Comparison of ENCODE assay signal across 8 mouse cellular contexts in genomic region chr12:83486671-83487461, GRCm38 (mm10). TPM values are rescaled to one million over a fixed set of nuclear protein-coding genes. Genes with fewer than 3 reads are reported as not detected.
DNase-seq lines count a peak whose midpoint lies in the region; ATAC-seq lines count a peak whose summit lies in the region.

No protein-coding gene starts in this region.

- H3K36me3 ChIP-seq in liver, embryonic 11.5 days (ENCODE audit: control insufficient read depth, insufficient read depth, low read length): no peaks in the 10 kb centered on the region
- H3K36me3 ChIP-seq in stomach, embryonic 16.5 days (ENCODE audit: control insufficient read depth, insufficient read depth, low read length): no peaks in the 10 kb centered on the region

- H3K4me3 ChIP-seq in liver, embryonic 11.5 days (ENCODE audit: low read depth, low read length): peak overlapping the region; percentile 90
- H3K4me3 ChIP-seq in stomach, embryonic 16.5 days (replicated peaks; ENCODE audit: low read length): peak overlapping the region; percentile 72

- DNase-seq in urinary bladder, adult 18-20 months (ENCODE audit: low spot score in 2 of 2): peak; percentile 6 to 59
- DNase-seq in urinary bladder, postnatal 10 days (ENCODE audit: low spot score): no peak
- peak; percentile 73 for DNase-seq in embryo, embryonic 9.5 days (ENCODE audit: extremely low spot score)
- peak; percentile 55 to 70 for DNase-seq in heart, adult 18-20 months
- DNase-seq in kidney, adult 11 months: peak; percentile 40
- peak; percentile 75 for DNase-seq in liver, embryonic 11.5 days (ENCODE audit: low spot score)
- DNase-seq in naive thymus-derived CD4-positive, alpha-beta T cell, adult 2 months (ENCODE audit: low read depth): peak; percentile 49

- H3K4me2 ChIP-seq in liver, embryonic 11.5 days: peak overlapping the region; percentile 99
- peak overlapping the region; percentile 99 for H3K4me2 ChIP-seq in stomach, embryonic 16.5 days (ENCODE audit: low read depth, low read length)

- H3K9ac ChIP-seq in liver, embryonic 11.5 days (ENCODE audit: low read depth, low read length): peak overlapping the region; percentile 84
- H3K9ac ChIP-seq in stomach, embryonic 16.5 days (ENCODE audit: low read length): peak overlapping the region; percentile 78

- H3K27ac ChIP-seq in liver, embryonic 11.5 days (ENCODE audit: low read depth, low read length): peak overlapping the region; percentile 92
- peak overlapping the region; percentile 46 for H3K27ac ChIP-seq in stomach, embryonic 16.5 days (ENCODE audit: low read length)

- peaks cover 14% of the 10 kb centered on the region for H3K27me3 ChIP-seq in liver, embryonic 11.5 days (replicated peaks; ENCODE audit: control insufficient read depth, insufficient read depth, low read length)
- H3K27me3 ChIP-seq in stomach, embryonic 16.5 days (ENCODE audit: control insufficient read depth, insufficient read depth, low read length): peaks cover 15% of the 10 kb centered on the region

- no peaks in the 10 kb centered on the region for H3K9me3 ChIP-seq in liver, embryonic 11.5 days (ENCODE audit: control insufficient read depth, low read length)
- H3K9me3 ChIP-seq in stomach, embryonic 16.5 days (replicated peaks; ENCODE audit: control insufficient read depth, low read length): no peaks in the 10 kb centered on the region; the same call in 1 of the 2 replicates

- ATAC-seq in liver, embryonic 11.5 days (replicated peaks; ENCODE audit: low FRiP score): peak; percentile 73
- ATAC-seq in stomach, embryonic 16.5 days (ENCODE audit: insufficient read depth, low FRiP score): peak; percentile 29; the same call in 1 of the 2 replicates

- peaks cover 27% of the 10 kb centered on the region for H3K4me1 ChIP-seq in liver, embryonic 11.5 days (replicated peaks; ENCODE audit: control insufficient read depth, insufficient read depth, low read length)
- peaks cover 6% of the 10 kb centered on the region for H3K4me1 ChIP-seq in stomach, embryonic 16.5 days (ENCODE audit: control insufficient read depth, insufficient read depth, low read length)

- WGBS in liver, embryonic 11.5 days: 0% methylated on average over 73 of the region's 73 CpGs
- WGBS in stomach, embryonic 16.5 days: under 1% methylated on average over 73 of the region's 73 CpGs

RNA-seq across cellular contexts. Expression of gene Dpf3, which starts 0.7 kb away (rescaled TPM):
- total RNA-seq in heart, adult 18-20 months (2021): 10 to 100 TPM; 16.2 to 20.3 TPM
- polyA plus RNA-seq in liver, embryonic 11.5 days (2014; fragmentation: Nextera tagmentation; extraction: Ambion mirVana): 13.0 and 14.6 TPM in 2 replicates
- 4.2 and 4.4 TPM in 2 replicates for polyA plus RNA-seq in stomach, embryonic 16.5 days (2015; fragmentation: Nextera tagmentation; extraction: Ambion mirVana)

RNA-seq across cellular contexts. Expression of gene Dcaf4, which starts 33.4 kb away (rescaled TPM):
- total RNA-seq in heart, adult 18-20 months (2021): 10 to 100 TPM; 12.6 to 12.7 TPM
- polyA plus RNA-seq in liver, embryonic 11.5 days (2014; fragmentation: Nextera tagmentation; extraction: Ambion mirVana): 29.9 and 32.7 TPM in 2 replicates
- 37.1 and 42.0 TPM in 2 replicates for polyA plus RNA-seq in stomach, embryonic 16.5 days (2015; fragmentation: Nextera tagmentation; extraction: Ambion mirVana)
